Mouse (Mus musculus): ENCODE data around the gene Vsx2.

Gene Vsx2

GRCm38 (mm10) chr12:84569336-84569970 lies at the start of gene Vsx2:
Gene Vsx2, plus strand, starts transcription at chr12:84569762.
- DNase-seq (ENCODE audit: inconsistent age in 2 of 2, low spot score in 1 of 2) = no peak

- no peak for DNase-seq (ENCODE audit: inconsistent age in 2 of 2, low spot score in 1 of 2)
These were observed 45.8 kb upstream of the Vsx2 start for GRCm38 (mm10) chr12:84523728-84524127.

DNA sequence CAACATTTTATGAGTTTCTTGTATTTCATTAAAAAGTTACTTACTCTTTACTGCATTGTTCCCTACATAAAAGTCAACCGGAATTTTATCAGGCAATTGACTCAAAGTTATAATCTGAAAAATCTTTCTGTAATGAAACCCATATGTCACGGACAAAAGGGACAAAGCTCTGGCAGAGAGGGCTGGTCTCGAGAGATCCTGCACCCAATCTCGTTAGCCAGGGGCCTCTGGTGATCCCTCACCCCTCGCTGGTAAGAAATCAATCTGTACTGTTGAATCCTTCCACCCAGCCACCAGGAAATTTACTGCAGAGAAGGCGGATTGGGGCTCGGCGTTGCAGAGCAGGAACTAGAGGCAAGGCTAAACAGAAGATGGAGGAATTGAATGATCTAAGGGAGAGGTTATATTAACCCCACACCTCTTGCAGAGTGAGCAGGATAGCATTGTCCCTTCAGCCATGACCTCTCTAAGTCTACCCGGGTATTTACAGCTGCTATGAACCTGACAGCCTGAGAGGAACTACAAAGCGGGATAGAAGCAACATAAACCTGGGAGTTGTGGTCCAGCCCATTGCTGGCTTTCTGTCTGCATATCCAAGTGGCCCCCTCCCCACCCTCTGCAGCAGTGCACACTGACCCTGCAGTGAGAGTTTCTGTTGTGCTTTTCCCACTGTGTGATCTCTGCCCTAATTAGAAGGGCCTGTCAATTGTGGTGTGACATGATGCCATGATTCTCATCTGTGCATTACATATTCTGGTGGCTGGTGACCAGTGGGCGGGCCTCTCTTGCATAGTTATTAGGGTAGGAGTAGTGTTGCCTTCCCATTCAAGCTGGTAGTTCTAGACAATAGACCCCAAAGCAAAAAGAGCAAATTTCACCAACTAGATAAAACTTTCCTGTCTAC lies 45.2 kb upstream of the Vsx2 start:
- DNase-seq (ENCODE audit: inconsistent age in 2 of 2, low spot score in 1 of 2) = no peak

- peak in 1 of 2 experiments; percentile 50 for DNase-seq (ENCODE audit: inconsistent age in 2 of 2, low spot score in 1 of 2)
These were observed 44.1 kb upstream of the Vsx2 start for GRCm38 (mm10) chr12:84525422-84525821.

DNA sequence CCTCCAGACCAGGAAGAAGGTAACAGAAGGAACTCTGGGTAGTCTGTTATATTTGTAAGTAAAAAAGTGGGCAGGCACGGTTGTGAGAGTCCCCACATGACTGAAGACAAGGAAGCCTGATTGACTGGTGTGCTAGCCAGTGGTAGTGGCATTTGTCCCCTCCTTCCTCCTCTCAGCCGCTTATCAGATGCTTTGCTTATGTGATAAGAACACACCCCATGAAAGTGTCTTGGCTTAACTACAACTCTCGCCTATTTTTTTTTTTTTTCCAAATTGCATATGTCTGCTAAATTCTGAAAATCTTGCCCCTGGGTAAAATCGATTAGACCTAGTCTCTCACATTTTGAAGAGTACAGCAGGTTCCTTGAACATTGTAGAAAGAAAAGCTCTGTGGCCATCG lies 39.1 kb upstream of the Vsx2 start:
- no peak for DNase-seq (ENCODE audit: inconsistent age in 2 of 2, low spot score in 1 of 2)

DNA sequence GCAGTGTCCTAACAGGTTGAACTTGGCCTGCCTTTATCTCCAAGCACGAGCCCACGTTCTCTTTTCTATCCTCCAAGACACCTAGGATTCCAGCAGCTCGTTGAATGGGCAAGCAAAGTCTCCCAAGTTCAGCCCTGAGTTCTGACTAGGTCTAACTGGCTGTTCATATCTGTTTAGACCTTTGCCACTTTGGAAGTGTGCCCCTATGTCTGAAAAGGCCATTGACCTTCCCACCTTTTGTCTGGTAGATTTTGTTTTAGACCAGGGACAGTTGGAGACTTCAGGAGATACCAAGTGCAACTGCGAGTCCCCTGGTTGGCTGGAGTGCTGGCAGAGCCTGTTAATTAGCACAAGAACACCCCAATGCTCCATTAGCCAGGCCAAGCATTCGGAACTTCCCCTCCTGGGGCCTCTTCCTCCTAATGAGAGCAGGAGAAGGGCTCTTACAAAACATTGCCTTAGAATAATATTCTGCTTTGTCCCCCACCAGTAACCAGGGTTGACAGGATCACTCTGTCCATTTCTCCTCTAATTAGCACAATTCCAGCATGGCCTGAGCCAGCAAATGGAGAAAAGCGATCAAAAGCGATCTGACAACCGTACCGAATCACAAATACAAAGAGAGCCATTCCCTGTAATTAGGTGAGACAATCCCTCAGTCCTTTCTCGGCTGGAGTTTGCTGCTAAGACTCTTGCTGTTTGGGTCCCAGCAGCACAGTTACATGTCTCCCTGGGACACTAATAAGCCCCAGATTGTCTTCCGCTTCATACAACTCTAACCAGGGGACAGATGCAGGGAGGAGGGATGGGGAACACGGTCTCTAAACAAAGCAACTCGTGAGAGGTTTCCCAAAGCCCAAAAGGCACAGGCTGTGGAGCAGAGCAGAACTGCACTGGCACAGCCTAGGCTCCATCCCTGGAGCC lies 37.4 kb upstream of the Vsx2 start:
- no peak for DNase-seq (ENCODE audit: inconsistent age in 2 of 2, low spot score in 1 of 2)

DNA sequence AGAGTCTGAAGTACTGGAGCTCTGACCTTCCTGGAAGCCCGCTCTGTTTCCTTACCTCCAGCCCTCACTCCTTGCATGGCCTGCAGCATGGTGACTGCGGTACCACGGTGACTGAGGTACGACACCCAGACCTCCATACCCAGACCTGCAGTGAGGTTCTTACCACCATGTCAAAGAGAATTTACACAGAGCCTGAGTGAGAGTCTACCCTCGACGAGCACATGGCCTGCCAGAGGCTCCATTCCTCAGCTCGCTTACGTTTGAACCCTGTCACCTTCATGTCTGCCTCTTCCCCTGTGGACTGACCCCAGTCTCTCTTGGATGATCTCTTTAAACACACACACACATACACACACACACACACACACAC lies 36.7 kb upstream of the Vsx2 start:
- peak in 1 of 2 experiments; percentile 71 for DNase-seq (ENCODE audit: inconsistent age in 2 of 2, low spot score in 1 of 2)

DNA sequence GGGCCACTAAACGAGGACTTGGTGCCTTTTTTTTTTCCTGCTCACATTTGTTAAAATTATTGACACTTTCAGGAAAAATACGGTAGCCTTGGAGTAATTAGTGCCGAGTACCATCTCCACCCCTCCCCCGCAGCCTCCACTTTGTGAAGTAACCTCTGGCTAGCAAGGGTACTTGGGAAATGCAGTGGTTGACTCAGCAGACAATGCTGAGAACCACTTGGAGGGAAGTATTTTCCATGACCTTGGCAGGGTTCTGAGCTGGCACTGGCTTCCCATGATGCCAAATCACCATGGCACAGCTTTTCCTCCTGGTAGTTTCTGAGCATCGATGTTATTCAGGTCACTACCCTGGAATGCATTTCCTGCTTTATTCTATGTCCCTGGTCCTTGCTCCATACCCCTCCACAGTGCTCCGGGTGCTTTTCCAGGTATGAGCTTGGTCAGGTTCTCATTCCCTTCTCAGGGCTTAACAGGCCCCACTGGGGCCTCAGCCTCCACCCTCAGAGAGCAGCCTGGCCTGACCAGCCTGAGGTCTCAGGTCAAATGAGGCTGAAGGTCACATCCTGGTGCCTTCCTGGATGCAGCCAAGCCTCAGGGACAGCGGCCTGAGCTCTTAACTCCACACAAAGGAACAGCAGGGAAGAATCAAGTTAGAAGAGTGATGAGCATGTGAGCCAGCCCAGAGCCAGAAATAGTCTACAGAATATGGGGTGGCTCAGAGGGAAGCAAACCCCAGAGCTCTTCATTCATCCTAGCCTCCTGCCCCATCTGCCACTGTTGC lies 35.7 kb upstream of the Vsx2 start:
- peak; percentile 81 to 91 for DNase-seq (ENCODE audit: inconsistent age in 2 of 2, low spot score in 1 of 2)

DNA sequence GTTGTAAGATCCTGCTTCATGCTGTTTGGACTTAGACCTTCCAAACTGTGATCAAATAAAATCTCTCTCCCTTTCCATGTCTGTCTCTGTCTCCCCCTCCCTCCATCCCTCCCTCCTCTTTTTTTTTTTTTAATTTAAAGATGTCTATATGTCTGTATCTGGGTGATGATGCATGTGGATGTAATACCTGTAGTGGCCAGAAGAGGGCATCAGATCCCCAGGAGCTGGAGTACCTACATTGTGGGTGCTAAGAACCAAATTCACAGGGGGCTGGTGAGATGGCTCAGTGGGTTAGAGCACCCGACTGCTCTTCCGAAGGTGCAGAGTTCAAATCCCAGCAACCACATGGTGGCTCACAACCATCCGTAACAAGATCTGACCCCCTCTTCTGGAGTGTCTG lies 30.0 kb upstream of the Vsx2 start:
- peak in 1 of 2 experiments; percentile 59 for DNase-seq (ENCODE audit: inconsistent age in 2 of 2, low spot score in 1 of 2)

DNA sequence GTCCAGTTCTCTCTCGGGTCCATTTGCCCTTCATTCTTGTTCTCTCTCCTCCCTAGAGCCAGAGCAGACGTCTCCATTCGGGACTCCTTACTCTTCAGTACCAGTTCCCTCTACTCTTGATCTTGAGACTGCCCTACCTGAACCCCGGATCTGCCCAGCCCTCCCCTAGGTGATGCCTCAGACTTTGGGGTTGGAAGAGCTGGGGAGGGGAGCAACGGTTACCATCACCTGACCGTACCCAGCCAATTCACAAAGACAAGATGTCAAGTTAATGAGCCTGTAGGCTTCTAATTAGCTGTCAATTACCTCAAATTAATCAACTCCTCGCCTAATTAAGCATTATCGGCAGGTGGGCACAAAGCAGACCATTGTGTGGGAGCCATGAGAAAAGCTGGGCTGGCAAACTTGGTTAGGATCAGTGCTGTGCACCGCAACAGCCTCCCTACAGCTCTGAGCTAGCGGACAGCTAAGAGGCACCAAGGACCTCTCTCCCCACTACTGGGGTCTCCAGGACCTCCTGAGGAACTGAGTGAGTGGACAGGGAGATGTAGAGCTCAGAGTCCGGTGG lies 28.1 kb upstream of the Vsx2 start:
- no peak for DNase-seq (ENCODE audit: inconsistent age in 2 of 2, low spot score in 1 of 2)

GRCm38 (mm10) chr12:84546028-84546427 lies 23.5 kb upstream of the Vsx2 start:
- peak; percentile 63 to 84 for DNase-seq (ENCODE audit: inconsistent age in 2 of 2, low spot score in 1 of 2)

DNA sequence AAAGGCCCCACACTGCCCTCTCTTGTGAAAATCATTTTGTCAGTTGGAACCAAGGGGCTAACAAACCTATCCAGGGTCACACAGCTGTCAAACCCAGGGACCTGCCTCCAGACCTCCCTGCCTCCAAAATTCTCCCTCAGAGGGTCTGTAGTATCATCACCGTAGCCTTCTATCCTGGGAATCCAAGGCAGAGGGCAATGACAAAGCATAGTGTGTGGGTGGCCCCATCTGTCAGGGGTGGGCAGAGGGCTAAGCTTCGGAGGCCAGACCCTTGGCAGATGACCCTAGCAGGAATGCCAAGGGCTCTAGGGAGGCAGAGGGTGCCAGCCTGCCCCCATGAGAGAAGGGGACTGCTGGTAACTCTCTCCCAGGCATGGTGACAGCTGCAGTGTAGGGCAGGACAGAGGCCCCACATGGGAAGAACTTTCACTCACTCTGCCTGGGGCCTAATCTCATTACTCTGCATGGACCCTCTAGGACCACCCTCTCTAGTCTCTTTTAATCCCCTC lies 22.9 kb upstream of the Vsx2 start:
- DNase-seq (ENCODE audit: inconsistent age in 2 of 2, low spot score in 1 of 2) = no peak

DNA sequence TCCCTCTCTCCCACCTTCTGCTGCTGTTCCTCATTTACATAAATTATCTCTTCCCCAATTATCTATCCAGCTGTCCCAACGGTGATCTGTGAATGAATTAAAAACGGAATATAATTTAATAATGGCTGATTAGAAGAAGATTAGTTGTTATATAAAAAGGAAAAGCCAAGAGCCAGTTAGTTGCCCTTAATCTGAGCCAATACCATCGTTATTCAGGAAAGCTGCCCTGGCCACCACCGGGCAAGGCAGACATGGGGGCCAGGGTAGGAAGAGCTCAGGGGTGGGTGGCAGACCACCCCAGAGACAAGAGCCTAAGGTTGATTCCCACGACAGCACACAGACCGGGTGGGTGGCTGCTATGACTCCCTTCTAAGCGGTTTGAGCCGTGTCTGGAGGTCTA lies 21.3 kb upstream of the Vsx2 start:
- DNase-seq (ENCODE audit: inconsistent age in 2 of 2, low spot score in 1 of 2) = no peak

DNA sequence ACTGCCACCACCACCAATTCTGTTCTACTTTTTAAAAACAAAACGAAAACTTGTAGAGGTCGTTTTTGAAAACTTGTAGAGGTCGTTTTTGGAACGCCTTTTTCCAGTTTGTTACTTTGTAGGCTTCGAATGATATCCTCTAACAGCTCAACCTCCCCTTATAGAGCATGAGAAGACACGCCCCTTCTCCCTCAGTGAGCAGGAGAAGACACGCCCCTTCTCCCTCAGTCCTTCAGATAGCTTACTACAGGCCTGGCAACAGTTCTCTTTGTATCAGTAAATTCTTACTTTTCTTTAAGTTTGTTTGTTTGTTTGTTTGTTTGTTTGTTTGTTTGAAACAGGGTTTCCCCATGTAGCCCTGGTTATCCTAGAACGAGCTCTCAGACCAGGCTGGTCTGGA lies 14.3 kb upstream of the Vsx2 start:
- no peak for DNase-seq (ENCODE audit: inconsistent age in 2 of 2, low spot score in 1 of 2)

GRCm38 (mm10) chr12:84562558-84562957 lies 7.0 kb upstream of the Vsx2 start:
- no peak for DNase-seq (ENCODE audit: inconsistent age in 2 of 2, low spot score in 1 of 2)

GRCm38 (mm10) chr12:84567576-84567975 lies 2.0 kb upstream of the Vsx2 start:
- DNase-seq (ENCODE audit: inconsistent age in 2 of 2, low spot score in 1 of 2) = no peak

DNA sequence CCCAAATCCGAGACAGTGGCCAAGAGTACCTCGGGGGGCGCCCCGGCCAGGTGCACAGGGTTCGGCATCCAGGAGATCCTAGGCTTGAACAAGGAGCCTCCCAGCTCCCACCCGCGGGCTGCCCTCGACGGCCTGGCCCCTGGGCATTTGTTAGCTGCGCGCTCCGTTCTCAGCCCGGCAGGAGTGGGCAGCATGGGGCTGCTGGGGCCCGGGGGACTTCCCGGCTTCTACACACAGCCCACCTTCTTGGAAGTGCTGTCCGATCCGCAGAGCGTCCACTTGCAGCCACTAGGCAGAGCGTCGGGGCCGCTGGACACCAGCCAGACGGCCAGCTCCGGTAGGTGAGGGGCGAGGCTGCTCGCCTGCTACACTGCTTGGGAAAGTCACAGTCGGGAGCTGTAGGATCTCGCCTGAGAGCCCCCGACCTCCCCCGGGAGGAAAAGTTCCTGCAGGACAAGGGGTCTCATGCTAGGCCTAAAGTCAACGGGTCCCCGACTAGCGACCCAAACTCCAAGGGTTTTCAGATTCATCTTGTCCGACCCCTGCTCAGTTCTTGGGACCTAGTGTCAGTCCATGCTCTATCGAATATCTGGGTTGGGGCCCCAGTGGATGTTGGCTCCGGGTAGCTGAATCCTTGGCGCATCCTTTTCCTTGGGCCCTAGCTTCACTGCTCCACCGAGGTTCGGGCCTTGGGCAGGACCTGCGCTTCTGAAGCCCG lies 573 bp downstream of the Vsx2 start:
- peak in 1 of 2 experiments; percentile 29 for DNase-seq (ENCODE audit: inconsistent age in 2 of 2, low spot score in 1 of 2)

DNA sequence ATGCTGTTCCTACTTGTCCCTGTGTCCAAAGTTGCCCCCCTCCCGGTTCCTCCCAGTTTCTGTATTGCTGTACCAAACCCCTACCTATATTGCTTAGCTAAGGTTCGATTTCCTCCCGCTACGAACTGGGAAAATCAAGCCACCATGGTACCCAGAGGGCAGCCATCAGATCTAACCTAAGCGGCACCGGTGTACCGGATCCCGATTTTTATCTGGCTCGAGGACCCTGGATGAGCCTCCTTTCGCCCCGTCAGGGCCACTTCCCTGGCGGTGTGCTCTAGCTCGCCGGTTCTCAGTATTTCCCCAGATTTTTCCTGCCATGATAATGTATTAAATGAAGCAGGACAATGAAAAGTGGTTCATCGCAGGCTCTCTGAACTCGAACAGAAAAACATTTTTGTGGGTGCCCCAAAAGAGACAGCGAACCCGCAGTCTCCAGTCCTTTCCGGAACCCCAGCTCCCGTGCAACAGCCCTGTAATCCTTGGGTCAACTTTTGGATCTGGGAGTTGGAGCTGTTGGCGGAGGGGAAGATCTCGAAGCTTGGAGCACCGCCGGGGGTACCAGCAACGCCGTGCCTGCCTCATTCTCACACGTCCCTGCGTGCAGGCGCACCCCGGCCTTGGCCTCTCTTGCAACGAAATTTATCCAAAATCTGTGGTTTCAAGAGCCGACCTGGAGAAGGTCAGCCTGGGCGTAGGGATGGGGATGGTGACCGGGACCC lies 1.3 kb downstream of the Vsx2 start:
- peak in 1 of 2 experiments; percentile 53 for DNase-seq (ENCODE audit: inconsistent age in 2 of 2, low spot score in 1 of 2)
